Mouse (Mus musculus): ENCODE data around the gene Shank1.
"Not testable (repeated sequence)": the region's sequence is repeated elsewhere in the genome, so short reads cannot be mapped to it uniquely, and the experiment has no call there.

Gene Shank1

GRCm38 (mm10) chr7:44309475-44310284, at the start of gene Shank1:
Gene Shank1, plus strand, starts transcription at chr7:44310253.
- DNase-seq (ENCODE audit: extremely low read depth, low read depth): no peak

- no peak for DNase-seq (ENCODE audit: extremely low read depth, low read depth)
Measured at GRCm38 (mm10) chr7:44260410-44260809, 49.6 kb upstream of the Shank1 start.

- DNase-seq (ENCODE audit: extremely low read depth, low read depth): no peak
Measured at GRCm38 (mm10) chr7:44261147-44261546, 48.9 kb upstream of the Shank1 start, which contains the start of gene Gm15517. Gene Gm15517, plus strand, starts transcription at chr7:44261447.

GRCm38 (mm10) chr7:44262791-44263643, 47.0 kb upstream of the Shank1 start:
- peak; percentile 53 for DNase-seq (ENCODE audit: extremely low read depth, low read depth)

- DNase-seq (ENCODE audit: extremely low read depth, low read depth): no peak
Measured at GRCm38 (mm10) chr7:44268117-44268516, 41.9 kb upstream of the Shank1 start.

GRCm38 (mm10) chr7:44269397-44269796, 40.7 kb upstream of the Shank1 start:
- no peak for DNase-seq (ENCODE audit: extremely low read depth, low read depth)

GRCm38 (mm10) chr7:44271309-44271708, 38.7 kb upstream of the Shank1 start:
- DNase-seq (ENCODE audit: extremely low read depth, low read depth): peak; percentile 49

- DNase-seq (ENCODE audit: extremely low read depth, low read depth): no peak
Measured at GRCm38 (mm10) chr7:44272546-44272945, 37.5 kb upstream of the Shank1 start.

- DNase-seq (ENCODE audit: extremely low read depth, low read depth): no peak
Measured at GRCm38 (mm10) chr7:44273446-44273845, 36.6 kb upstream of the Shank1 start.

- DNase-seq (ENCODE audit: extremely low read depth, low read depth): no peak
Measured at GRCm38 (mm10) chr7:44274096-44274495, 36.0 kb upstream of the Shank1 start.

- no peak for DNase-seq (ENCODE audit: extremely low read depth, low read depth)
Measured at GRCm38 (mm10) chr7:44275546-44275945, 34.5 kb upstream of the Shank1 start.

GRCm38 (mm10) chr7:44276461-44277249, 33.4 kb upstream of the Shank1 start:
- DNase-seq (ENCODE audit: extremely low read depth, low read depth): no peak

GRCm38 (mm10) chr7:44277250-44277622, 32.8 kb upstream of the Shank1 start:
- DNase-seq (ENCODE audit: extremely low read depth, low read depth): peak; percentile 52

GRCm38 (mm10) chr7:44280959-44281358, 29.1 kb upstream of the Shank1 start:
- no peak for DNase-seq (ENCODE audit: extremely low read depth, low read depth)

- DNase-seq (ENCODE audit: extremely low read depth, low read depth): no peak
Measured at GRCm38 (mm10) chr7:44281586-44281985, 28.5 kb upstream of the Shank1 start.

- DNase-seq (ENCODE audit: extremely low read depth, low read depth): no peak
Measured at GRCm38 (mm10) chr7:44287760-44288159, 22.3 kb upstream of the Shank1 start.

- no peak for DNase-seq (ENCODE audit: extremely low read depth, low read depth)
Measured at GRCm38 (mm10) chr7:44290986-44291385, 19.1 kb upstream of the Shank1 start.

GRCm38 (mm10) chr7:44291418-44291817, 18.6 kb upstream of the Shank1 start:
- DNase-seq (ENCODE audit: extremely low read depth, low read depth): no peak

GRCm38 (mm10) chr7:44297501-44297900, 12.6 kb upstream of the Shank1 start:
- DNase-seq (ENCODE audit: extremely low read depth, low read depth): not testable (repeated sequence)

GRCm38 (mm10) chr7:44303346-44304340, 6.4 kb upstream of the Shank1 start:
- DNase-seq (ENCODE audit: extremely low read depth, low read depth): peak; percentile 53

All from MEL-GATA-1-ER (cell line).